Mouse (Mus musculus): ENCODE results near the gene Cul7.
A peak's percentile ranks its signal among the peaks of the same experiment; 100 is the strongest.

Gene Cul7

DNA sequence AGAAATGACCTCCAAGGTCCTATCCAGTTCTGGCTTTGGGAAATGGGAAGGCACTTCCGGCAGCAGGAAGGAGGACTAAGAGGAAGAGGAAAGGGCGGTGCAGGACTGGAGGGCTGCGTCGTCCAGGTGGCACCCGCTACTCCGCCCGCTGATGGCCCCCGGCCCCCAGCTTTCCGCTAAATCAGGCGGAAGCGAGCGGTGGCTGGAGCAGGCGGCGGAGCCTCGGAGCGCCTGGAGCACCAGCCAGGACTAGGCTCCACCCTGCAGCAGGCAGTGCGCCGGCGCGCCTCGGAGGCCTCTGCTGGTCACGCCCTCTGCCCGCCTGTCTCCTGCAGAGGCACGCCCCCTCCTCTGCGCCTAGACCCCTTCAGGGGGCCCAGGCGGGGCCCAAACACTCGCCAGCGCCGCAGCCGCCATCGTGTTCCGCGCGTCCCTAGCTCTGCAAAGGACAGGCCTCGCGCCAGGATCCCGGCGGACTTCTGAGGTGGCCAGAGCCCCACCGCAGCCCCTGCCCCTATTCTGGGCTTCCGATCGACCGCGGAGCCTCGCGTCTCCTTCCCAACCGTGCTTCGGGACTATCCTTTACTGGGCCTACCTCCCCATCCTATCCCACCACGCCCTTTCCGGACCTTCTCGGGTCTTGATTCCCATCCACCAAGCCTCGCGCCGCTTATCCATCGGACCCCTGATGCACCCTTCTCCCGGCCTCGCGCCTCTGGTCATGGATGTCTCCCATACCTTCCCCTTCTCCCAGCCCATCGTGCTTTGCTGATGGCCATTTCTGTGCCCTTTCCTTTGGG is at the start of gene Cul7:
Gene Cul7 (plus strand): TSS at position 106 of the 800 bp plus-strand sequence.
- DNase-seq (ENCODE audit: extremely low read depth, insufficient read length, low spot score), result peak; percentile 80

DNA sequence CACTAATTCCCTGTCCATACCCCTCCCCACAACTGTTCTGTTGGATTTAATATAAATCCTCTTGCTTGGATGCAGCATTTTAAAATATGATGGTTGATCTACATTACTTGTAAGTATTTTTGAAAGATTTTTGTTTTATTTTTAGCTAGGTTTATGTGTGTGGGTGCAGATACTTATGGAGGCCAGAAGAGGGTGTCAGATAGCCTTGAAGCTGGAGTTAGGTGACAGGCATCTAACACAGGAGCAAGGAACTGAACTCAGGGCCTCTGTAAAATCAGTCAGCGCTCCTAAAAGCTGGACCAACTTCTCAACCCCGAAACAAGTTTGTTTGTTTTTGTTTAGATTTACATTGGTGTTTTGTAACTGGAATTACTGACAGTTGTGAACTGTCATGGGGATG is 49.6 kb upstream of the Cul7 start:
- DNase-seq (ENCODE audit: extremely low read depth, insufficient read length, low spot score), result no peak

DNA sequence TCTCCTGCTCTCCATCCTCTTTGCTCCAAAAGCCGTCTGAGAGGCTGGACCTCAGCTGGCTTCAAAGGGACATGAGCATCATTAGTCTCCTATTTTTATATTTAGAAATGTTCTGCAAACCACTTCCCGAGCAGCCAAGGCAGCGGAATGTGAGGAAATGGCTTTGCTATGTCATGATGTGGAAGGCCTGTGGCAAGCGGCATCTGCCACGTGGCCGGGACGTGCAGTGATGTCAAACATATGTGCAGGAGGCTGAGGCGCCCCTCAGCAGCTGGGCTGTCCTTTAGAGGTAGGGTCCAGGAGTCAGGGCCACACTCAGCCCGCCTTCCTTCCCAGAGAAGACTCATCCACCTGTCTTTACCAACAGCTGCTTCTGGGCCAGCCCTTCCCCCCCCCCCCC is 47.9 kb upstream of the Cul7 start:
- no peak for DNase-seq (ENCODE audit: extremely low read depth, insufficient read length, low spot score)

DNA sequence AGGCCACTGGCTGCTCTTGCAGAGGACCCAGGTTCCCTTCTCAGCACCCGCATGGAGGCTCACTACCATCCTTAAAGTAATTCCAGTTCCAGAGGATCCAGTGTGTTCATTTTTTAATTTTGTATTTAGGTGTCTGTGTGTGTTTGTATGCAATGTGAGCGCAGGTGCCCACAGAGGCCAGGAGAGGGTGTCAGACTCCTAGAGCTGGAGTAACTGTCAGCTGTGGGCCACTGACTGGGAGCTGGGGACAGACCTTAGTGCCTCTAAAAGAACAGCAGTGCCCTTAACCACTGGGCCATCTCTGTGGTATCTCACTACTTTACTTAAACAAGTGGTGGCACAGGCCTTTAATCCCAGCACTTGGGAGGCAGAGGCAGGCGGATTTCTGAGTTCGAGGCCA is 46.9 kb upstream of the Cul7 start:
- DNase-seq (ENCODE audit: extremely low read depth, insufficient read length, low spot score), result no peak

DNA sequence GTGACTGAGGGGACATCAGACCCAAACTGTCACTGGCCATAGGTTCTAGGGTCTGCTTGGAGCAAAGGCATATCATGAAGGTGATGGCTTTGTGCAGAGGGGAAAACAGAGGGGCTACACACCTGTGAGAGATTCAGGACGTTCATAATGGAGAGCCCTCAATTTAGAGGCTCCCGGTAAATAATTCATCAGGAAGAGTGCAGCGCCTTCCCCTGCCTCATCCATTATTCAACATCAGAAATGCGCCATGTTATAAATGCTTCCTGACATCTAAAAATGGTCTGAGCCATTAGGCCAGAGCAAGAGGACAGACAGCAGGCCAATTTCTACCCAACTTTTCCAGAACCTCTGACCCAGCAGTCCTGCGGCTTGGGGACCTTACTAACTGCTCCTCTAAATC is 45.0 kb upstream of the Cul7 start:
- DNase-seq (ENCODE audit: extremely low read depth, insufficient read length, low spot score), result no peak

DNA sequence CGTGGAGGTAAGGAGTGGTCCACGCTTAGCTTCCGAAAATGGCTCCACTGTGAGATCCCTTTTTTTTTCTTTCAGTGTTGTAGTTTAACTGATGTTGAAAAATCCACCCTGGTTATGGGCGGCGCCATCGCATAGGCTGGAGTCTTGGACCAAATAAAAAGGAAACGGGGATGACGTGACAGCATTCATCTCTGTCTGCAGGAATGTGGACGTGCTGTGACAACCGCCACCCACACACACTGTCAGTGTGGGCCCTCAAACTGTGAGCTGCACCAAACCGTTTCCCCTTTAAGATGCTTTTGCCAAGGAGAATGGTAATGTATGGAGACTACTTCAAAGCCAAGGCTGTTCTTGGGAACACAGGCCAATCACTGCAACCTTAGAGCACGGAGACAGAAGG is 44.1 kb upstream of the Cul7 start:
- no peak for DNase-seq (ENCODE audit: extremely low read depth, insufficient read length, low spot score)

DNA sequence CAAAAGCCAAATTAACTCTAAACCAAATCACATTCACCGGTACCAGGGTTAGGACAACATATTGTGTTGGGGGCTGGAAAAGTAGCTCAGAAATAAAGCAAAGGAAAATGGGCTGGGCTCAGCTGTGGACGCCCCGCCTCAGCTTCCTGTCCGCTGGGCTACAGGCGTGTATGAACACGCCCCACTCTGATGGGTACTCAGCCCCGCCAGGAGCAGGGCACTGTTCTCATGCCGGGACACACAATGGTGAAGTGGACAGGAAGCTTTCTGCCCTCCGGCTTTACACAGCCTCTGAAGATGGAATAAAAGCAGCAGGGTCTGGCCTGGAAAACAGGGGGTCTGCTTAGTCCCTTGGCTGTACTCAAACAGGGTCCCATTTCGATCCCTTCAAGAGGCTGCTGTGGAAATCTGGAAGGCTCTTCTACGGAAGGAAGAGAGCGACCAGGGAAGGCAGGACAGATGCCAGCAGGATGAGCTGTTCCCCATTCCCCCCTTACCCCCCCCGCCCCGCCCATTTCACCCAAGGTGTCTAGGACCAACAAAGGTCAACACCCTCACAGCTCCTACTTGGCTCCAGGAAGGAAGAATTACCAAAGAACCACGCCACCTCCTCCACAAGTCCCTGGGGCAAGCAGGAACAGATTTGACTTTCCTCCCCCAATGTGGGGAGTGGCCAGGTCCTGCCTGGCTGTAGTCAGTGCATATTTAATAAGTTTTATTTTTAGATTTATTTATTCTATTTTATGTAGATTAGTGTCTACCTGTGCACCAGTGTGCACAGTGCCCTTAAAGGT is 40.2 kb upstream of the Cul7 start:
- DNase-seq (ENCODE audit: extremely low read depth, insufficient read length, low spot score), result peak; percentile 75

DNA sequence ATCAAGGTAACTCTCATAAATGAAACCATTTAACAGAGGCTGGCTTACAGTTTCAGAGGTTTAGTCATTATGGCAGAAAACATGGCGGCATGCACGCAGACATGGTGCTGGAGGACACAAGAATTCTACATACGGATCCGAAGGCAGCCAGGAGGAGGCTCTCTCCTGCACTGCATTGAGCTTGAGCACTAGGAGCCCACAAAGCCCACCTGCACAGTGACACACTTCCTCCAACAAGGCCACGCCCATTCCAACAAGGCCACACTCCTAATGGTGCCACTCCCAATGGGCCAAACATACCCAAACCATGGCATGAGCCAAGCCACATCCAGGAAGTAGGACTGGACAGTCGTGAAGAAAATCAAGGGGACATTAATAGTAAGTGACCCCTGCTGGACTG is 38.8 kb upstream of the Cul7 start:
- no peak for DNase-seq (ENCODE audit: extremely low read depth, insufficient read length, low spot score)

DNA sequence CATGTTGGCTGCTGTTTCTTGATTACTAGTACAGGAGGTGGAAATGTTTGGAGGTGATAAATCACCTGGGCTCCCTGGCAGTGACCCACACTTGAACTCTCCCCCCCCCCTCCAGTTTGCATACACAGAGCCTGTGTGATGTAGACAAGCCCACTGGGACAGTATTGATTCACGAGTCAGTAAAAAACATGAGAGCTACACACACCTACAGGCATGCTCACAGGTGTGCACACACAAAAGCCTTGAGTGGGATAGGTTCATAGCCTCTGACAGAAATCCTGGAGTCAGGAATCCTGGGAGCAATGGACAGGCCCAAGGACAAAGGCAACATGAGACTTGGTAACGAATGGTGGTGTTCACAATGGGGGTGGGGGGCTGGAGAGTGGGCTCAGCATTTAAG is 37.9 kb upstream of the Cul7 start:
- no peak for DNase-seq (ENCODE audit: extremely low read depth, insufficient read length, low spot score)

DNA sequence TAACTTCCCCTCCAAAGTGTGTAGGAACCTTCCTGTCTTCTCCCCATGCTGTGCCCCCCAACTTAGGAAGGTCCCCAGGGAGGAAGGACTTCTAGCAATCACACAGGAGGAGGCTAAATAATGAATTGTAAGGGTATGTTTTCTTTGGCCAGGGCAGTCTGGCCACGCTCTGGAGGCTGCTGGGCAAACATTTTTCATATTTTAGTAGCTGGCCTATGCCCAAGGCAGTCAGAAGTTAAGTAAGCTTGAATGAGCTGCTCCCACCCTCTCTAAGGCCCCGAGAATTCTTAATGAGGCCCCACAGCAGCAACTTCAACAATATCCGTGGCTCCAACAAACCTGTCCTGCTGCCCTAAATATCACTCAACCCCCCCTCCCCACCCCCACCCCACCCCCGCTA is 37.3 kb upstream of the Cul7 start:
- peak; percentile 35 for DNase-seq (ENCODE audit: extremely low read depth, insufficient read length, low spot score)

DNA sequence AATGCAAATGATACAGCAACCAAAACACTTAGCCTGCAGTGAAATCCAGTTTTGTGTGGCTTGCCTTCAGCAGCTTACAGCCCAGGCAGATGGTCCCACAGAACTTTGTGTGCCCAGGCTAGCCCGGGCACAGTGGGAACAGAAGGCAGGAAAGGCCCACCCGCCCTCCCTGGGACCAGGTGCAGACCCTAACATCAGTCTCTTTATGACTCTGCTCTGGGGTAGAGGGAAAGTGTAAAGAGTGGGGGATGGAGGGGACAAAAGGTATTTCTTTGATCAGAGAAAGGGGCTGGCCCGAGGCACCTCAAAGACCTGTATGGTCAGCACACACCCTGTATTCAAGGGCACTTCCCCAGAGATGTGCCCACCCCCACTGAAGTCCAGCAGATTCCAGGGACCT is 36.9 kb upstream of the Cul7 start:
- no peak for DNase-seq (ENCODE audit: extremely low read depth, insufficient read length, low spot score)

DNA sequence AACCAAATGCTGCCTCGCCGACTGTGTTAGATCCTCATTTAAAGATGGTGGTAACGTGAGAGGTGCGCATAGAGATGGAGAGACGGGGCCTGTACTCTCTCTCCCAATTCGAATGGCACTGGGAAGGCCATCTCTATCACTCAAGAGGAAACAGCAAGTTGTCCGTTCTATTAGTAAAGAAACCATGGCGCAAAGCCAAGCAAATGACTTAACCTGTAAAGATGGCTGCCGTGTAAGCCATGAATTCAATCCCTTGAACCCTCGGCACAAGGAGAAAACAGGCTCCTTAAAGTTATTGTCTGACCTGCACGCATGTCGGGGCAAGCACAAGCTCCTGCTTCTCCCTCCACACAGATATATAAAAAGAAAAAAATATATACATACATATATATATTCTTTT is 32.3 kb upstream of the Cul7 start:
- DNase-seq (ENCODE audit: extremely low read depth, insufficient read length, low spot score), result no peak

DNA sequence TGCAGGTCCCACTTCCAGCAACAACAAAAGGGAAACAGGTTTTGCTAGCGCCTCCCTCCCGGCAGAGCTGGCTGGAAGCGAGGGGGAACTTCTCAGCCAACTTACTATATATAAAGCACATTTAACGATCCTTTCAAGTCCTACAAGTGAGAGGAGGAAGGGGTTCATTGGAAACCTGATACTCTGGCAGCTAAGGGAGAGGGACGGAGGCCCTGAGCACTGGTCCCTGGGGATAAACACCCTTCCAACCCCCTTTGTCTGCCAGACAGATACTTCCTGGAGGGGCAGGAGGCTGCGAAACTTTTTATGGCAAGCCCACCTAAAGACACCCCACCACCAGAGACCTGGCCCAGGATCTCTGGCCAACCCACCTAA is 31.8 kb upstream of the Cul7 start:
- DNase-seq (ENCODE audit: extremely low read depth, insufficient read length, low spot score), result no peak

DNA sequence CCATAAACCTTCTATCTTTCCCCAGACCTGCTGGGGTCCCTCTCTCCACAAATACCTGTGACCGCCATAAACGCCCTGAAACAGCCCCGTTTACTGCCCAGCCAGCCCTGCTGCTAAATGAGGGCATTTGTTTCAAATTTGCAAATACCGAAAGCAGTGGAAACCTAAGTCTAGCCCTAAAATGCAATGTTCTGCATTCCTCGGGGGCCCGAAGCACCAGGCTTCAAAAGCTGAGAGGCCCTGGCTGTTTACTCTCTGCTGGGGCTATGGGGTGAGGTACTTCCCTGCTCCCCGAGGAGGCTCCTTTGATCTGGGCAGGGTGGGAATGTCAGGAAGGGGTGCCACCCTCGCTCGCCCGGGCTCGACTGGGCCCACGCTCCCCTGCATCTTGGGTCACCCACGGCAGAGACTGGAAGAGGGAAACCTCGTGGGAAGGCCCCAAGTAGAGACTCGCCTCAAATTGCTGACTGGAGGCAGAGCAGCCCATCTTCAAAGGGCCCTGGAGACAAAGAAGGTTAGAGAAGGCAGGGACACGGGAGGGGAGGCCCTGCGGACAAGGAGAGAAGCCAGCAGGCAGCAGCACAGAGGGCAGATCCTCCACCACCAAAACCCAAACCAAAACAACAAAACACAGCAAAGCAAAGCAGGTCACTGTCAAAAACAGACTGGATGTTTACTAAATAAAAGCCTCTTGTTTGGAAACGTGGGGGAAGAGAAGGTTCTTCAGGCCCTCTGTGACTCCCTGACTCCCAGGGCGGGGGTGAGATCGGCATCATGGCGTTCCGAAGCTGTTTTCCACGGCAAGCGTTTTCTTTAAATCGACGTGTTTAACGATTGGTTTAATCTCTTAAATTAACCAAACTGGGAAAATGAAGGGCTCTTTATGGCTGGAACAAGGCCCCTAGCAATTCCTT is 31.1 kb upstream of the Cul7 start:
- no peak for DNase-seq (ENCODE audit: extremely low read depth, insufficient read length, low spot score)

DNA sequence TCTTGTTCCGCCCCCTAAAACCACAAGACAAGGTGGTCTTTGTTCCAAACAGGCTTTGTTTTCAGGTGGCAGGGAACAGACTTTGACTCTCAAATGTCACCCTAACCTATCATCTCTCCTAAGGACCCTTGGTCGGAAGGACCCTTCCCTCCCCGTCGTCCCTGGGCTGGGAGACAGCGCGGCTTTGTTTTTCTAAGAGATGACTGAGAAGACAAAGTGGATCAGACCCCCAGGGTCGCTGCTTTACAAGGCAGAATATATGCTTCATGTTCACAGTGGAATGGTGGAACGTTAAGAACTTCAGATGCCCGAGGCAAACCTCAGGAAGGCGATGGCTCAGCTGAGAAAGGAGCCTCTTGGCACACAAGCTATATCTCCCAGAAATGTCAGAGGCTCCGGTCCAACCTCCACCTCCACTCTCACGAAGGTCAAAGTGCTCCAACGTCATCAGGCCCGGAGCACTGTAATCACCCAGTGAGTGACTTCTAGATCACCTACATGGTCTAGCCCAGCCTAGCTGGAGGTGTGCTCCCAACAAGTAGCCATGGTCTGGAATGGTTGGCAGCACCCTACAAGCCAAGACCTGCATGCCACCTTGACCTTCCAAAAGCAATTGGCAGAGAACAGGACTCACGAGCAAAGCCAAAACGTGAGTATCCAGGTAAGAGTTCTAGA is 30.3 kb upstream of the Cul7 start:
- DNase-seq (ENCODE audit: extremely low read depth, insufficient read length, low spot score), result no peak

DNA sequence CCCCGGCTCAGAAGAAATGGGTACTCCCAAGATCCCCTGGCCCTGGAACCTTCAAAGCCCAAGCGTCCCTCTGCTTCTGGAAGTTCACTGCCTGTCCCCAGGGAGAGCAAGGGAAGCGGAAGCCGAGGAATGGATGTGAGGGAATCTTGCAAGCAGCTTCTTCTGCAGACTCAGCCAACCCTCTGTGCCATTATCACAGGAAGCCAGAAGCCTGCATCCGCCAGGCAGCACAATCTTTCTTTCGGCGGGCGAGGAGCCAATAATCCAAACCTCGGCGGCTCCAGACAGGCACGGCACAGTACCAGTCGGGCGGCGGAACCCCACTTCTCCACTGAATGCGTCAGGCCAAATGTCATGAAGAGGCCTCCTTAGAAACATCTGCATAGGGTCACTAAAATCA is 28.8 kb upstream of the Cul7 start:
- DNase-seq (ENCODE audit: extremely low read depth, insufficient read length, low spot score), result no peak

DNA sequence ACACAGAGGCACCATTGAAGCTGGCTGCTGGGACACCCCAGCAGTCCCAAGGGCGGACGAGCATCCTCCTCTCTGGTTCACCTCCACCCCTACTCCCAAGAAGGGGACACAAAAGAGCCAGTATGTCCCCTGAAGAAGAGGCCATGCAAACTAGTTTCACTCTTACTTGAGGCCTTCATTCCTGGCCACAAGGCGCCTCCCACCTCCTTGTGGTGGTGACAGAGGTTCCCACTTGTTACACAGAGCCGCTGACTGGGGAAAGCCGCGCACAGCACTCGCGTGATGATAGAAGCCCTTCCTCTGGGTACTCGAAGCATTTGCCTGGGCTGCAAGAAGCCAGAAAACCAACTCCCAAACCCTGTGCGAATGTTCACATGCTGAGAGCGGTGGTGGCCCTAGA is 27.9 kb upstream of the Cul7 start:
- DNase-seq (ENCODE audit: extremely low read depth, insufficient read length, low spot score), result no peak

DNA sequence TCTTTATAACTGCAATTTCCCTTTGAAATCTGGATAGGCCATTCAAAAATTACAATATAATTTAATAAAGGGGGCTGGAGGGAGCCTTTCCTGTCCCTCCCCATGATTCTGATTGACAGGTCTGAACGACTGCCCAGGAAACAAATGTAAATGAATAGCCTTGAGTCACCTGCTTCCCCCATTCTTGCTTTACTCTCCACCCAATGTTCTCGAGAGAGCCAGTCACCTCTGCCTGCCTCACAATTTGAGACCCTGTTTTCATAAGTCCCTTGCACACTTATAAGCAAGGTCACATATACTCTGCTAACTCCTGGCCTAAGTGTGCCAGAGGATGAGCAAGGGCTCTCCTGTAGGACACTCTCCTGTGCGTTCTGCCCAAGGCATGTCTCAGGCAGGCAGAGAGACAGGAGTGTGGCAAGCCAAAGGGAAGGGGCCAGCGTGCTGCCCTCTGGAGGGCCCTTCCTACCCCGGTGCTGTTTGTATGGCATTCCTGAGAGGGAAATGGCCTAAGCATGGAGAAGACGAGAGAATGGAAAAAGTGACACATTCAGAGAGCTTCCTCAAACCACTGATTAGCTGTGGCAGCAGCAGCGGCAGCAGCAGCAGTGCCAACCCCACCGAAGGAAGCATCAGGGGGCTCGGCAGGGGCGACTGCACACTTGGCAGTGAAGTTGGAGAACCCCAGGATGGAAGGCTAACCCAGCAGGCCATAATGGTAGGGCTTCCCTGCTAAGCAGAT is 26.1 kb upstream of the Cul7 start:
- DNase-seq (ENCODE audit: extremely low read depth, insufficient read length, low spot score), result peak; percentile 79

DNA sequence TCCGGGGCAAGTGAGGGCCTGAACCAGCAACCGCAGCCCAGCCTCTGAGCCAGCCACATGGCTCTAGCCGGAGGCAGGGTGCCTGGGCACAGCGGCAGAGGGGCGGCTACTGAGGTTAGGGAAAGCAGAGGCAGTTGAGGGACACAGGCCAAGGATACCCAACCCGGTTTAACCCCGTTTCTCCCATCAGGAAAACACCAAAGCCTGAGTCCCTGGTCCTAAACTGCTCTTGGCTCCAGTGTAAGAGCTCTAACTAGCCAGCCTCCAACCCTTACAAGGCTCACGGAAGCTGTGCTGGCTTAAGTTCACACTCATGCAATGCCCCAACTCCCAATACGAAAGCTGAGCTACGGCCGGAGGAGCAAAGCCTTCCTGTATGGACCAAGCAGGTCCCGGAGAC is 25.5 kb upstream of the Cul7 start:
- DNase-seq (ENCODE audit: extremely low read depth, insufficient read length, low spot score), result no peak

DNA sequence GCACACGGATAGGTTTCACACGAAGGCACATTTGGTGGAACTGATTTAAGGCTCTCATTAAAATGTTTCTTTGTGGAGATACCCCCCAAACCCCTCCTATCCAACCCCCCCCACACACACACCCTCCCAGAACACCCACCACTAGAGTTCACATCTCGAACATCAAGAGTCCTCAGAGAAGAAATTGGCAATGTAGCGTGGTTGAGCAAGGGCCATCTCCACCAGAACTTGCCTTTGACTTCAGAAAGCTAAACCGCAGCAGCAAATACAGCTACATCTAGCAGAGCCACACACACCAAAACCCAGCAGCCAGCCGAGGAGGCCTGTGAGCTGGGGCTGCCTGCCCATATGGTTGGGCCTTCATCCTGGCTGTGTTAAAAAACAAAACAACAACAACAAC is 22.7 kb upstream of the Cul7 start:
- no peak for DNase-seq (ENCODE audit: extremely low read depth, insufficient read length, low spot score)

Measured in 3134 (cell line).